Mouse (Mus musculus): ENCODE results near the gene Pdcd6.

The Pdcd6 gene

GRCm38 (mm10) chr13:74317170-74317849, at the start of gene Pdcd6:
Gene Pdcd6 (minus strand): TSS chr13:74317580.
- peak; percentile 90 for DNase-seq

GRCm38 (mm10) chr13:74363859-74364235, 46.5 kb upstream of the Pdcd6 start, which contains the start of gene Lrrc14b:
Gene Lrrc14b (minus strand): TSS chr13:74364005.
- no peak for DNase-seq

- DNase-seq: no peak
Measured at GRCm38 (mm10) chr13:74363176-74363858, 45.9 kb upstream of the Pdcd6 start.

GRCm38 (mm10) chr13:74362218-74362617, 44.8 kb upstream of the Pdcd6 start:
- DNase-seq: no peak

- DNase-seq: no peak
Measured at GRCm38 (mm10) chr13:74356491-74356890, 39.1 kb upstream of the Pdcd6 start.

GRCm38 (mm10) chr13:74350435-74350906, 33.1 kb upstream of the Pdcd6 start:
- no peak for DNase-seq

- DNase-seq: peak; percentile 96
Measured at GRCm38 (mm10) chr13:74349566-74350434, 32.4 kb upstream of the Pdcd6 start, which contains the start of the genes Sdha and Ccdc127. Gene Sdha (minus strand): TSS chr13:74350280. Gene Ccdc127 (plus strand): TSS chr13:74350309.

DNA sequence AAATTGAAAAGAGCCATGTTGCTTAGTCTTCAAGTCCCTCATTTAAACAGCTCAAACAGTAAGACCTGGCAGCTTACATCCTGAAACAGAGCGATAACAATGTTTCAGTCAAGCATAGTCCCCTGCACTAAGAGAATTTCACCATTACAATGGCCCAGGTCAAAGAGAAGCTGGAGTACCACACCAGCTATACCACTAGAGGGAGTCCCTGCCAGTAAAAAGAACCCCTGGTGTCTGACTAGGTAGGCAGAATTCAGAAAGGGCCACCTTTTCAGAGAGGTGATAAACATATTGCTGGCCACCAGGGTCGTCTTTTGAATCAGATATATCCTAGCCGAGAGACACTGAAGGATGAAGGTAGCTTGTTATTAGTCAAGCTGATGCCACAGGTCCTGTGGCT, 23.7 kb upstream of the Pdcd6 start:
- DNase-seq: peak; percentile 49

DNA sequence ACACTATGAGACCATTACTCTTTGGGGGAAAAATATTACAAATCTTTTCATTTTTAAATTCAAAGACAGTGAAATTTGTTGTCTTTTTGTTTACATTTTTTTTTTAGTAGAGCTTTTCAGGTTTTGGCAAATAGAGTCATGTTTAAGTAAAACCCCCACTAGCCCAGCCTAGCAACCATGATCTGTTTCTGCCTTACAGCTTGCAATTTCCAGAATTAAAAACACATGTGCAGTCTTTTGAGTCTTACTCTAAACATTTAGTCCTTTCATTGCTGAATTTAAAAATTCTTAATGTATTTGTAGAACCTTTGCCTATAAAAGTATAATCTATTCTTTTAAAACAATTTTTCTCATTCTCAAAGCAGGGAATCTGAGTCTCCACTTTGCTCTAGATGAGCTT, 11.9 kb upstream of the Pdcd6 start:
- no peak for DNase-seq

DNA sequence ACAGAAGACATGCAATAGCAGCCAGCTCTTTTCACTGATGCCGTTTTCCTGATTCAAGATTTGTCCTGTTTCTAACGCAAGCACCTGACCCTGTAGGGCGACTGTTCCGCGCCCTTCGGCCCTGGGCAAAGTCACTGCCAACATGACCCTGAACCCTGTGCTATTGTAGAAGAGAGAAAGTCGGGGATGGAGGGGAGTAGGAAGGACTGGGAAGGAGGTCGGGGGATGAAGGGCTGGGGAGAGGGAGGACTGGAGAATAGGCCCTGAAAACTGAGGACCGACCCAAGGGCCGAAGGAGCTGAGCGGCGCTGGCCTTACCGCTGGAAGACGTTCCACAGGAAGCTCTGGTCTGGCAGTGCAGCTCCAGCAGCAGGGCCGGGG, 601 bp downstream of the Pdcd6 start:
- no peak for DNase-seq

- DNase-seq: no peak
Measured at GRCm38 (mm10) chr13:74316386-74316785, 994 bp downstream of the Pdcd6 start.

DNA sequence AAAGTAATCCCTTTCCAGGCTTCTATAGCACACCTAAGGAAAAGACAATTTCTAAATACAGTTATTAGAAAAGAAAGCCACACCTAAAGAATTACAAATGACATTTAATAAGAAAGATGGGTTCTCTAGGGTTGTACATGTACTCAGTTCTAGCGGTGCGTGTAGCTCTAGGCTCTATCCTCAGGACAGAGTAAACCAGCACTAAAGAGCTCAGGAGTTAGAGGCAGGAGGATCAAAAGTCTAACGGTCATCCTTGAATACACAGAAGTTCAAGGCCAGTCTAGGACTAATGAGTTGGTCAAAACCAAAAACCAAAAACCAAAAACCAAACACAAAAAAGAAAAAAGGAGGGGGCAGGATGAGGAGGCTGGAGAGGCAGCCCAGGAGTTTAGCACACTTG, 2.8 kb downstream of the Pdcd6 start:
- DNase-seq: no peak

DNA sequence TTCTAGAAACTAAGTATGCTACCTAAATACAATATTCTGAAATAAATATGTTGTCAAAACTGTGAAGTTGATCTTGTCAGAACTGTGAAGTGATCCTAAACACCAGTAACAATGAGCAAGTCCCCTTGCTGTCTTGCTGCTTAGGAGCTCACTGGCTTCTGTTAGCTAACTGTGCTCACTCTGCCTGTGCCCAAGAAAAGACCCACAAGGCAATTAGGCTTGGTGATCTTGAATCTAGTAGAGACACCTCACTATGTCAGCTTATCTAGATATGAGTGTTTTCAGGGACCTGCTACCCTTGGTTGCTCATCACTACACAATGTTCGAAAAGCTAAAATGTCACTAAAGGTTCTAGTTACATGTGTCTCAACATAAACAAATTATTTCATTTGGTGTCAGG, 11.6 kb downstream of the Pdcd6 start:
- no peak for DNase-seq

DNA sequence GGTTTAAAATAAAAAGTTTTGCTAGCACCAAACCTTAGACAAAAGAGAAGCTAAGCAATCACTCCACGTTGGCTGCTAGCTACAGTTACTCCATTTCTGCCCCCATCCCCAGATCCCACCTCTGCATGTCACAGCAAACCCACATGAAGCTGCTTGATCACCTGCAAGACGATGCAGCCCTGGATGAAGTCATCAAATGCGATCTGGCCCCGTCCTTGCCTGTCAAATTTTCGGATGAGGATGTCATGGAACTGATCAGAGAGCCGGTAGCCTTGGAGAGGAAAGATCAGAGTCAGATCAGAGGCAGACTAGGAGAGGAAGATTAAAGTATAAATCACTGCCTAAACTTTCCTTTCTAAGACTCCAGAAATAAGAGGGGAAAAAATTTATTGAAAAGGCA, 12.0 kb downstream of the Pdcd6 start:
- no peak for DNase-seq

DNA sequence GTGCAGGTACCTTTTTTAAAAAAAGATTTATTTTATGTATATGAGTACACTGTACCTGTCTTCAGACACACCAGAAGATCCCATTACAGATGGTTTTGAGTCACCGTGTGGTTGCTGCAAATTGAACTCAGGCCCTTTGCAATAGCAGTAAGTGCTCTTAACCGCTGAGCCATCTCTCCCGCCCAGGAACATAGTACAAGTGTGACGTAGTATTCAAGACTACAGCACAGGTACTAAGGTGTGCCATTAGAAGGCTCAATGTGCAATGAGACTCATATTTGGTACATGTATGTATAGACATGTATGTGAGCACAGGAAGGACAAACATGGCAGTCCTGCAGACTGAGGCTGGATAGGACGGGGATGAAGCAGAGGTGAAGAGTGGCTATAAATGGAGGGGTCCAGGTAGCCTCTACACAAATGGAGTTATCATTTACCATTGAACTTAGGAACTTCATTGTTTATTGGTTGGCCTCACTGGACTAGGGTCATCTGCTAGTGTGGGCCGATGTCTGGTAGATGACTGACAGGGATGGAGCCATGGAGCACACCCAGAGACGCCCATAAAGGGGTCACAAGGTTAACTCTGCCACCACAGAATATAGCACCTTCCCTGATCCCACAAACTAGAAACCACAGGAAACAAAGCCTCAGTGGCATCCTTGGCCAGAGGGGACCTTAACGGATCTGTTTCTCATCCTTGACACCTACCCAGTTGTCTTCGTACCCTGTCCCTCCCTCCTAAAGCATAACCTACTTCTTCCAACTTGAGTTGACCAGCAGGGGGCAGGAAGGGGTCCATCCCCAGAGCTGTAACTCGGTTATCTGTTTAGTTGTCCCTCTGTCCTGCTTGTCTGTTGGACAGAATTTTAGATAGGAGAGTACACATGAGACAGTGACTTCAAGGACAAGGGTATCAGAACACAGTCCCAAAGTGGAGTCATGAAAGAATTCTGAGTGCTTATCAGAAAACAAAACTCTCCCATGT, 15.0 kb downstream of the Pdcd6 start:
- DNase-seq: no peak

- no peak for DNase-seq
Measured at GRCm38 (mm10) chr13:74301607-74301984, 15.8 kb downstream of the Pdcd6 start.

DNA sequence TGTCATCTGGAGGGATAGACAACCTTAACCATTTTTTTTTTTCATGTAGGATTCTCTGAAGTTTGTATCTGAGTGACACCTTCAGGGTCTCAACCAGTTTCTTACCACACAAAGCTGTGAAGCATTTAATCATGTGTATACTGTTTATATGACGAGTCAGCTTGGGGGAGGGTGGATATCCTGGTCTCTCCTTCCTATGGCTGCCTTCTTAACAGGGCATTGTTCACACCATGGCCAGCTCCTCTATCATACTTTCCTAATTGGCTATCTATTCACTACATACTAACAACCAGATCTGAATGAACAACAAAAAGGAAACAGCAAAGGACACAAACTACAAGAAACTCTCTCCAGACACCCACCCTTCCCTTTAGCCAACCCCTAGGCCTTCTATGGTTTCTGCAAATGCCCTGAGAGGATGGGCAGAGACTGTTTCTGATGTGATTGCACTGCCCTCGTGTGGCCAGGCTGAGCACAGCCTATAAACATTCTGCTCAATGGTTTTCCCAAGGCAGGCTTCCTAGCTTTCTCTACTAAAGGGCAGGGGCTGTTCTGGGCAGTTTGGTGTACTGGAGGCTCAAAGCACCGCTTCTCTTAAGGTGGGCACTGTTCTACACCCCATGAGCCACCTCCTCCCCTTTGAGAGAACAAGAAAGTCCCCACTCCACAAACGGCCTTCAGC, 16.3 kb downstream of the Pdcd6 start:
- DNase-seq: peak; percentile 54

DNA sequence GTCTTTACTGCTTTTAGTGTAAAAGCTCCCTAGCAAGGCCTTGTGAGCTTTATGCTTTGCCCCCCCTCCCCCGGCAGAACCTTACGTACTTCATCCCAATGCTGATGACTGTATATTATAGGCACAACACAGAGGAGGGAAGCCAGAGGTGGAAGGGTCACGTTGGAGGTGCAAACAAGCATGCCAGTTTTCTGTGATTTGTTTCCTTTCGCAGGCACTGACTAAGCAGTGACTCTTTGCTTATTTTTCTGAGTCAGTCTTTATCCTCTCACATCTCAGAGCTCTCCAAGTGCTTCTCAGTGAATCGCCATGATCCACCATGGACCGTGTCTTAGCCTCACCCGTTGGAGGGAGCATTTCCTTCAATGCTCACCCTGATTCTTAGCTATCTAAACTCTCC, 21.0 kb downstream of the Pdcd6 start:
- DNase-seq: no peak

GRCm38 (mm10) chr13:74292167-74292566, 25.2 kb downstream of the Pdcd6 start, which contains the start of gene Ahrr:
Gene Ahrr (minus strand): TSS chr13:74292331.
- peak; percentile 56 for DNase-seq

GRCm38 (mm10) chr13:74289646-74290045, 27.7 kb downstream of the Pdcd6 start:
- no peak for DNase-seq

DNA sequence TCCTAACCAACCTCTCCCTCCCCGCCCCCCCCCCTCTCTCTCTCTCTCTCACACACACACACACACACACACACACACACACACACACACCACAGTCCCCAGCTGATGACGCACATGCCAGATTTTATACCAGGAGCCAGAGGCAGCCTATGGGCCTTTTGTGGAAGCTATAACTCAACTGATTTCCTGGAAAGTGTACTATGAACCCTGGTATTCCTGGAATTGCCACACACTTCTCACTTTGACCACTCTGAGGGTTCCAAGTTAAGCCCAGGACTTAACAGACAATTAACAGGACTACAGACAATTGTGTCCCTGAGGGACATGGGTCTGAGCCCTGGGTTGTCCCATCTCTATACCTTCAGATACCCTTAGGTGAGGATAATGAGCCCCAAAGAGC, 35.1 kb downstream of the Pdcd6 start:
- DNase-seq: no peak

DNA sequence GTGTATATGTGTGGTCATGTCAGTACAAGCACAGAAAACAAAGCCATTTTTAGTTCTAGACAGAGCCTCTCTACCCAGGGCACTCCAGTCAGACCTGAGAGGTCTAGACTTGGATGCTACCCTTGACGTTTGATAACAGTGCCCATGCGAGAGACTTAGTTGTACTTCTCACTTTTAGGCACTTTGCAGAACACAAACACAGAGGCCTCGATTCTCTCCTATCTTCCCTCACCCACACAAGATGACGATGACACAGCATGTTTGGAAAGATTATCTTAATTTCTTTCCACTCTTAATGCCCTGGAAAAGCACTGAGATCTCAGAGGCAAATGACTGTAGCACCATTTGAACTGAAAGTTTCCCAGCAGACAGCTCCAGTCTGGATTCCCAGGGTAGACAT, 41.7 kb downstream of the Pdcd6 start:
- DNase-seq: no peak

All from thymus, postnatal 25 days (tissue).